Mouse (Mus musculus) urinary bladder, postnatal 25 days (tissue): ENCODE measurements around the gene Anks1b.

Experiments
- DNase-seq: peaks from one replicate; pipeline ENCODE4 v3.0.0; 2022; ENCODE audit warnings: low spot score

Gene Anks1b

GRCm38 (mm10) chr10:90674362-90674761, 801.1 kb downstream of the Anks1b start:
- no peak for DNase-seq

- DNase-seq: no peak
These were observed 804.1 kb downstream of the Anks1b start for GRCm38 (mm10) chr10:90677421-90677820.

- no peak for DNase-seq
These were observed 806.6 kb downstream of the Anks1b start for GRCm38 (mm10) chr10:90679713-90680470.

- DNase-seq: no peak
These were observed 810.5 kb downstream of the Anks1b start for GRCm38 (mm10) chr10:90683813-90684212.

GRCm38 (mm10) chr10:90685367-90685766, 812.1 kb downstream of the Anks1b start:
- DNase-seq: no peak

- no peak for DNase-seq
These were observed 814.8 kb downstream of the Anks1b start for GRCm38 (mm10) chr10:90688153-90688552.

GRCm38 (mm10) chr10:90688696-90689252, 815.5 kb downstream of the Anks1b start:
- no peak for DNase-seq

- DNase-seq: peak; percentile 73
These were observed 816.7 kb downstream of the Anks1b start for GRCm38 (mm10) chr10:90689854-90690513.

GRCm38 (mm10) chr10:90696687-90697086, 823.4 kb downstream of the Anks1b start:
- no peak for DNase-seq

GRCm38 (mm10) chr10:90697413-90697812, 824.1 kb downstream of the Anks1b start:
- no peak for DNase-seq

GRCm38 (mm10) chr10:90699211-90699610, 825.9 kb downstream of the Anks1b start:
- no peak for DNase-seq

- DNase-seq: no peak
These were observed 831.3 kb downstream of the Anks1b start for GRCm38 (mm10) chr10:90704602-90705001.

GRCm38 (mm10) chr10:90708822-90709601, 835.7 kb downstream of the Anks1b start:
- no peak for DNase-seq

- no peak for DNase-seq
These were observed 836.3 kb downstream of the Anks1b start for GRCm38 (mm10) chr10:90709602-90709931.

- DNase-seq: no peak
These were observed 844.7 kb downstream of the Anks1b start for GRCm38 (mm10) chr10:90717961-90718360.

- DNase-seq: no peak
These were observed 845.4 kb downstream of the Anks1b start for GRCm38 (mm10) chr10:90718684-90719083.

GRCm38 (mm10) chr10:90719996-90720395, 846.7 kb downstream of the Anks1b start:
- no peak for DNase-seq

- no peak for DNase-seq
These were observed 849.8 kb downstream of the Anks1b start for GRCm38 (mm10) chr10:90723071-90723494.

GRCm38 (mm10) chr10:90723941-90724341, 850.6 kb downstream of the Anks1b start:
- no peak for DNase-seq

- no peak for DNase-seq
These were observed 851.6 kb downstream of the Anks1b start for GRCm38 (mm10) chr10:90724931-90725330.

GRCm38 (mm10) chr10:90728401-90729358, 855.4 kb downstream of the Anks1b start:
- DNase-seq: peak; percentile 47
